Mouse (Mus musculus) layer of hippocampus, postnatal 36 days (tissue): Measurements from ENCODE around the gene Mtus2. TPM values are rescaled to one million over a fixed set of nuclear protein-coding genes. Genes with fewer than 3 reads are reported as not detected.
"Not testable (repeated sequence)": the region's sequence is repeated elsewhere in the genome, so short reads cannot be mapped to it uniquely, and the experiment has no call there.

Experiments used
- DNase-seq, 2 experiments: peaks; one replicate each; pipeline ENCODE4 v3.0.0; 2022
- total RNA-seq, 2 experiments: library from RNA; stranded (reverse); gene quantifications; 2 replicates each; pipeline ENCODE4 v1.2.3; 2021

The Mtus2 gene
- 10 to 100 TPM; 31.4 to 32.1 TPM for total RNA-seq

GRCm38 (mm10) chr5:147956821-147957564, at the start of gene Mtus2:
TSS of gene Mtus2 (plus strand) at chr5:147957320.
- peak; percentile 86 to 89 for DNase-seq

- no peak for DNase-seq
These were observed 49.3 kb upstream of the Mtus2 start for GRCm38 (mm10) chr5:147907851-147908250.

GRCm38 (mm10) chr5:147910807-147911509, 46.2 kb upstream of the Mtus2 start:
- DNase-seq, result no peak

- no peak for DNase-seq
These were observed 45.4 kb upstream of the Mtus2 start for GRCm38 (mm10) chr5:147911744-147912143.

GRCm38 (mm10) chr5:147913241-147913842, 43.8 kb upstream of the Mtus2 start:
- no peak for DNase-seq

GRCm38 (mm10) chr5:147915038-147915566, 42.0 kb upstream of the Mtus2 start:
- DNase-seq, result no peak

GRCm38 (mm10) chr5:147916171-147916570, 40.9 kb upstream of the Mtus2 start:
- DNase-seq, result no peak

GRCm38 (mm10) chr5:147918044-147918846, 38.9 kb upstream of the Mtus2 start:
- DNase-seq, result no peak

- DNase-seq, result no peak
These were observed 32.5 kb upstream of the Mtus2 start for GRCm38 (mm10) chr5:147924621-147925020.

- no peak for DNase-seq
These were observed 31.1 kb upstream of the Mtus2 start for GRCm38 (mm10) chr5:147925935-147926604.

- DNase-seq, result no peak
These were observed 28.2 kb upstream of the Mtus2 start for GRCm38 (mm10) chr5:147928668-147929497.

- no peak for DNase-seq
These were observed 22.0 kb upstream of the Mtus2 start for GRCm38 (mm10) chr5:147935096-147935495.

- no peak for DNase-seq
These were observed 17.9 kb upstream of the Mtus2 start for GRCm38 (mm10) chr5:147939226-147939625.

GRCm38 (mm10) chr5:147945000-147945666, 12.0 kb upstream of the Mtus2 start:
- no peak for DNase-seq

- DNase-seq, result no peak
These were observed 7.2 kb upstream of the Mtus2 start for GRCm38 (mm10) chr5:147949881-147950280.

- no peak for DNase-seq
These were observed 5.4 kb upstream of the Mtus2 start for GRCm38 (mm10) chr5:147951751-147952150.

- not testable (repeated sequence) for DNase-seq
These were observed 3.9 kb upstream of the Mtus2 start for GRCm38 (mm10) chr5:147953181-147953580.

- no peak for DNase-seq
These were observed 1.4 kb upstream of the Mtus2 start for GRCm38 (mm10) chr5:147955671-147956070.

- DNase-seq, result no peak
These were observed 699 bp upstream of the Mtus2 start for GRCm38 (mm10) chr5:147956421-147956820.

- DNase-seq, result peak; percentile 79 to 82
These were observed 612 bp downstream of the Mtus2 start for GRCm38 (mm10) chr5:147957592-147958271.
